Mouse (Mus musculus) frontal cortex, postnatal 14 days (tissue): ENCODE measurements at regions not wholly inside any gene's neighbourhood (a gene's known extent, or its start where the extent isn't known, plus 50 kb on each side); places are given as distances from the start of the nearest gene placed in this dataset.

ENCODE experiments used
- DNase-seq, 2 experiments: peaks; one replicate each; pipeline ENCODE4 v3.0.0; 2022; ENCODE audit warnings: low spot score in 2 of 2

DNA sequence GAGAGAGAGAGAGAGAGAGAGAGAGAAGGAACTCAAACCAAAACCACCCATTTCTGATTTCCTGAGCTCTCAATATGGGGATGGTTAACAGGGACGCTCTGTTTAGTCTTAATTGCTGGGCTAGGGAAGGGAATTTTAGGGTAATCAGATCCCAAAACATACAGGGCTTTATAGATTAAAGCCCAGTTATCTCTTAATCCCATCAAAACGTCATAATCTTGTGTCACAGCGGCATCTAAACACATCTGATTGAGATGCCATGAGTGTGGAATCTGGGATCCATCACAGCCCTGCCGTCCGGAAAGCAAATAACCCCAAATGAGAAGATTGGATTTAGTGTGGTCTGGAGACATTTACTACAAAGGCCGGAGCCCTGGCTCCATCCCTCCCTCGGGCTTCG is 527.1 kb upstream of the Tbx3 start:
- DNase-seq, result no peak

DNA sequence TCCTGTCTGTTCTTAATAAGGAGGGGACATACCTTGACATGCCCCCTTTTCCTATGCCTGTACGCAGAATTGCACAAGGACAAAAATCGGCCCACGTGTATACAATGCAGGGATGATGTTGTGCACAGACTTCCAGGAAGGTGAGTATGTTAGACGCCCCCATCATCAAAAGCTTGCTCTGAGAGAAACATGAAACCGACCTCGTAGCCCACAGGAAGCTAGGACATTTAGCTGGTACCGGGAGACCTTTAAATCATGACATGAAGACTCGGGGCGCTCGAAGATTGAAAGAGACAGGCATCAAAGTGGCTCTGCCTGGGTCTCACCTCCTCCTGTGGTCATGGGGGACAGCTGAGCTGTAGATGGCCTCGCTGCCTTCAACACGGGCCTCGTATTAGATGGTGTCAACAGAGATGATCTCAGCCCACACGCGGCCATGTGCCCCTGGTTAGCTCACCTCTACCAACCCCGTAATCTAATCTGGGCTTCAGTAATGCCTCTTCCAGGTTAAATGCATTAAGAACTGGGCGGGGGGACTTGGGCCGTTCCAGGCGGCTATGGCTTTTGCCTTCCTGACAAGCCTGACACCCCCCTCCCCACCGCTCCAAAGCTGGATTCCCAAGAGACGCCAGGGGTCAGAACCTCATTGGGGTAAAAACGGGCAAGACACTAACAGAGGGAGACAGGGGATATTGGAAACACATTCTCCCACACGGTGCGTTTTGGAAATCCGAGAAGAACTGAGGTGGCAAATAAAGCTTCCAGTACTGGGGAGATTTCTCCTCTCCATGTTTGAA is 520.9 kb upstream of the Tbx3 start:
- DNase-seq, result no peak

DNA sequence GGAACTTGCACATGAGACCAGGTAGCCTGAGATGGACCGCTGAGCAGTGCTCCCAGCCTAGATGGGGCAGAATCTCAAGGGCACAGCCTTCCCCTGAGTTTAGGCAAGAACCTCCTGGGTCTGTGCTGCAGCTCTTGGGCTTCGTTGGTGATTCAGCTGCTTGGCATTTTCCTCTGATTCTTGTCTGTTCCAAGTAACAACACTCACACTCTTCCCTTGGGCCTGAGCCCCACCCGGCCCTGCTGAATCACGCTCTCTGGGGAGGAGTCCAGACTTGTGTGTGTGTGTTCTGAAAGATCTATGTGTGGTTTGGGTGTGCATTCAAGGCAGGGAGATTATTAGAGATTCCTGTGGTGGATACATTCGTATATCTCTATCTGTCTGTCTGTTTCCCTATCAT is 517.4 kb upstream of the Tbx3 start:
- no peak for DNase-seq

DNA sequence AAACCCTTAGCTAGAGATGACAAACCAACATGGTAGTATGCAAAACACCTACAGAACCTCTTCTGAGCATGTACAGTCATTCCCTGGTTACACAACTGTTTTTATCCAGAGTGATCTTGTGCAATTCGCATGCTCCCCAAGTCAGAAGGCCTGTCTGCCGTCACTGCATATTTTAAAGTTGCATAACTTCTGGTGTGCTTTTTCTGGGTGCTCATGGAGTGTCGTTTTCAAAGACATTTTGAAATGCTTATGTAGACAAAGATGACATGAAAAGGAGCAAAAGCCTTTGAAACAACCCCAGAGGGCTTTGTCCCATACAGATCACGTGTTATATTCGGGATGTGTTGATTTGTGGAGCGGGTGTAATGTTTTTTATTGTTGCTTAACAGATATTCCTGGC is 513.8 kb upstream of the Tbx3 start:
- no peak for DNase-seq

DNA sequence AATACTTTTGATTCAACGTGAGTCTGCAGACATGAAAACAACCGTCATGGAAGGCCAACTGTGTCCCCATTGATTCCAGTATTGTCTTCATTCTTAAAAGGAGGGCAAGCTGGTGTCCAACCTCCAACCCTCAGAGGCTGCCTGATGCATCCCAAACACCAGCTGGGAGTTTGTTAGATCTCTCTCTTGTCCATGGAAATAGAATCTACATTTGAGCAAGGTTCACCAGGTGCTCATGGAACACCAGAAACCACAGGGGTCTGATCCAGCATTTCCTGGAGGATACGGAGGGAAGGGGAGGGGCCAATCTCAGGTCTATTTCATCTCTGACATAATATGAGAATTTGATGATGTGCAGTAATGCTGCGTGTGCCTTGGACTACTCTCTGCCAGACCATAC is 512.3 kb upstream of the Tbx3 start:
- no peak for DNase-seq

DNA sequence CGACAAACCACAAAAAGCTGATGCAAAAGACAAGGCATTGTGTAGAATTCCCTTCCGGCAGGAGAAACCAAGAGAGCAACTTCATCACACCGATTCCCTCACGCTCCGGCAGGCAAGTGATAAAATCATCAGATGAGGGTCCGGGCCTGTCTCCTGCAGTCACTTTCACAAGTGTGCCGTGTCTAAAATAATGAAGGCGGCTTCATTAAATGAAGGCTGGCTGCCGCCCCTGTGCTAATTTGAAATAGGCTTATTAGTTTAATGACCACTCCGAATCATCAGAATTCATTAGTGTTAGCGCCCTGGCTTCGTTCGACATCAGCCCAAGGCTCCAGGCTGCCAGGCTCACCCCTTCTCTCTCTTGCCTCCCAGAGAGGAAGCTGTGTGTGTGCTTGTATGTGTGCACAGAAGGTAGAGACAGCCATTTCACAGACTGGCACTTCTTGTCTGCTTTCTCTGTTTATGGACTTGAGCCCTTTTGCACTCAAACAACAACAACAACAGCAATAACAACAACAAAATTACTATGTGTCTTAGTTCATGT is 508.3 kb upstream of the Tbx3 start:
- DNase-seq, result no peak

DNA sequence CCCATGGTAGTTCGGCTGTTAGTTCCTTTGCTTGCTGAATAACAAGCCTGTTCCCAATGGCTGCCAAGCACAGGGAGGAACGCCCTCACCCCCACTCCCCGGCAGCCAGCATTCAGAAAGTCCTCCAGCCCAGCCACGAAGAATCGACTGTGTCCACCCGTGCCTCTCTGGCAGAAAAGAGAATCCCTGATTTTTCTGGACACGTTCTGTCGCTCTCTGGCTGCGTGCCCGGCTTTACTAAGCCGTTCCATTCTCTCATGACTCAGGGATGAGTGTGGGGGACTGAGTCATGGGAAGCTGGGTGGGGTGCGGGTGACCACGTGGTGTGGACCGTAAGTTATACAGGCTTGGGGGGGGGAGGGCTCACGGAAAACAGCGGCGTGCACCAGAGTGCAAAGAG is 502.8 kb upstream of the Tbx3 start:
- peak; percentile 63 to 73 for DNase-seq

DNA sequence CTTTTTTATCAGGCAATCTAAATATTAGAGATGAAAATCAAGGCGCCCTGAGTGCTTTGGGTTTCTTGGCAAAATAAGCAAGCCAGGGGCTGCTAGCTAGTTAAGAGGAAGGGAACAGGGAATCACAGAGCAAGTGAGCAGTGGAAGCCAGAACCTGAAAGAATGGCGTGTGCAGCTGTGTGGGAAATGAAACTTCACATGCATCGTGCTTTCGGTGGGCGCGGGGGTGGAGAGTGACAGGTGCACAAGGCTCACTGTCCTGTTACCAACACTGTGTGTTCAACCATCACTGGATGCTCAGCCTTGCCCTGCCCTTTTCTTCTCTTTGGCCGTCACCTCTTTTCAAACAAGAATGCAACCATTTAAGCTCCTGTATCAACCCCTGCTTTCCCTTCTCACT is 501.2 kb upstream of the Tbx3 start:
- DNase-seq, result no peak

DNA sequence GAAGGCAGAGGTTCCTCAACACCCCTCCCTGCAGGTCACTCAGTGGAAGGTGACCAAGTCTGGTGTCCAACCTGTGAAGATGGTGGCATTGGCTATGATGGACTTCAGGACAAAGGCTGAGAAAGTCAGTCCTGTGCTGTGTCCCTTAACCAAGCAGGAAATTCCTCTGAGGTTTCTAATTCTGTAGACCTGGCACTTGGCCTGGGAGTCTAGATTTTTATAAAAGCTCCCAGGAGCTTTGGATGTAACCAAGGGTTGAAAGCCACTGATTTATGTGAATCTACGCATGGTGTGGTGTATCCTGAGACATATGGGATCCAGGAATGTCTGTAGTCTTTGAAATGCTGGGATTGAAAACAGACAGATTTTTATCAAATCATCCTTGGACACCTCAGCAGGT is 498.8 kb upstream of the Tbx3 start:
- no peak for DNase-seq

DNA sequence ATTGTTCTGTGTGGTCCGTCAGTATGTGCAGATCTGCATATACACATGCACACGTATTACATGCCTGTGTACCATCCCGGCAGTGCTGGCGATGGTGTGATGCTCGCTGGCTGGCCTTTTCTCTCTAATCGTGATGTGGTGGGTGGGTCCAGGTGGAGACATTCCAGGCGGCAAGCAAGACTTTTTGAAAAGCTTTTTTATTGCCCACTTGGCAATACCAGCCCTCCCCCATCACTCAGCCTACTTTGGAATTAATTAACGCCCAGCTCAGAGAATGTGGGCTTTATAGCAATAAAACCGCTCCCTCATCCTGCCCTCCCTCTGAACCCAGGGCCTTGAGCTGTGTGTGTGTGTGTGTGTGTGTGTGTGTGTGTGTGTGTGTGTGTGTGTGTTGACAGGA is 491.7 kb upstream of the Tbx3 start:
- DNase-seq, result no peak

DNA sequence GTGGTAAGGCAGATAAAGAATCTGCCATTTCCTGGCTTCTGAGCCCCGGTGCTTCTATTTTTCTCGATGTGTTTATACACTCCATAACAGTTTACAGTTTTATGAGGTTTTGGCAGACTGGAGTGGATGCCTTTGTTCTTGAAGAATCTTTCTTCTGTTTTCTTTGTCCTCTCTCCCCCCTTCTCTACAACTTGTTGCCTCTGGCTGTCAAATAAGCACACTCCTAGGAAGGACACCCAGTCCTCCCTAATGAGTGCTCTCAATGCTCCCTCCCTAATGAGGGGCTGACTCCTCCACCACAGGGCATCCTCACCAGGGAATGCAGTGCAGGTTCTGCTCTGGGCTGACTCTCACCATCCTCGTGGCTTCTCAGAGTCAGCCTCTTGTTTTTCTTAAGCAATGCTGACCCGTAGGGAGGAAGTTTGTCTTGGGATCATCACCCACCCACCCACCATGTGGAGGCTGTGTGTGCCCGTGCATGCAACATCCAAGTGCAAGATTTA is 486.9 kb upstream of the Tbx3 start:
- DNase-seq, result no peak

DNA sequence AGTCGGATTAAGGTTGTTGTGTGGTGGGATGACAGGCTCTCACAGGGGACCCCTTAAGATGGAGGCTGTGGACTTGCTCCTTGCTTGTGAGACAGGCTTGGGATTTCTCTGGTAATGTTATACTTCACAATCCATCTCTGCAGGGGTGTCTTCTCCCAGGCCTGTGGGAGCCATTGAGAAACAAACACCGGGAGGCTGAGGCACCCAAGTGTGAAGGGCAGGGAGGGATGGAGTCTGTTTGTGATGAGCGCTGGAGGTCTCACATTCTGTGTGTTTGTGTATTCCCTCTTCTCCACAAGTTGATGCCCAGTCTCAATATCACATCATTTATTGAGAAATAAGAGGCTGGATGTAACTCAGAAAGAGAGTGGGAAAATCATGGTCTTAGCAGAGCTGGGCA is 483.9 kb upstream of the Tbx3 start:
- DNase-seq, result no peak

DNA sequence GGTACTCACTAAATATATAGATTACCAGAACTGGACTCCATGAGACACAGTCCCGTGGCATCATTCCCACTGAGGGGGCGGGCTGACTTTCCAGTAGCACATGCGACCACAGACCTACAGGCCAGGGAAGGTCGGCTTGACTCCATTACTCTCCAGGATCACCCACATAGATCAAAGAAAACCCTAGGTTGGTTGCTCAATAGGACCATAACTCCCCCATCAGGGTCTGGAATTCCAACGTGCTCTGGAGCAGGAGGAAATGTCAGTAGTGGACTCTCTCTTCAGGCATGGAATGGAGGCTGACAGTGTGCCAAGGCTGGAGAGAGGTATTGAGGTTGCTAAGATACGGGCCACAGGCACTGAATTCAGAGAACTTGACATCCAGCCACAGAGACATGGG is 482.0 kb upstream of the Tbx3 start:
- no peak for DNase-seq

DNA sequence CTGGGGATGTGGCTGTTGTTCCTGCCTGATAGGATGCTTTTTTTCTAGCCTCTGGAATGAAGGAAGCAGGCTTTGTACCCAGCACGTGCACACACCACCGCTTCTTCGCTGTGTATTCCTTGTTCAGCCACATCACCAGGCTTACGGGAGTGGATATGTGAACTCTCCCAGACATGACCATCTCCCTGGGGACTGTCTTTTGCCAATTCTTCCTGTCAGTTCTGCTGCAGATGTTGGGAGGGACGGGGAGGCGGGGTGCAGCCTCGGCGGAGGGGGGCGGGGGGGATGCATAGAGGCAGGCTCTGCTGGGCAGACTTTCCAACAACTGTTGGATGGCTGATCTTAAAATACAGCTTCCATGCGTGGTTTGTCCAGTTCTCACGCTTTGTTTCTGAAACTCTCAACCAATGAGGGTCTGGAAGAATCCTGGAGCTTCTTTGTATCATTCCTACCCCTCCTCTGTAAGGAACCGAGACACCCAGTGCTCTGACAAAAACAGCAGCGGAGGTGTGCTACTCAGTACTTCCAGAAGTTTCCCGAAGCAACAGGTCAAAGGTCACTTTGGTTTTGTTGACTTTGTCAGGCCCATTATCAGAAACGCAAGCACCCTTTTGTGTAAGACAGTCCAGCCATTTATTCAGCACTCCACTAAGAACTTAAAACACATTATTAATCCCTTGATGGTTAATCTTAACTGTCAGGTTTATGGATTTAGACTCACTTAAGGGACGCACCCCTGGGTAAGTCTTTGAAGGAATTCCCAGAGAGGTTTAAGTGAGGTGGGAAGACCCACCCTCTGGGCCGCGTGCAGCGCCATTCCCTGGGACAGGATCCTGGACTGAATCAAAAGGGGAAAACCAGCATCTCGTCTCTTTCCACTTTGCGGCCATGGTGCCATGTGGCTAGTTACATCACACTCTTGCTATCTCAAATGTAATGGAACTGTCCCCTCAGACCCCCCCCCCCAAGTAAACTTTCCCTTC is 476.5 kb upstream of the Tbx3 start:
- DNase-seq, result no peak

DNA sequence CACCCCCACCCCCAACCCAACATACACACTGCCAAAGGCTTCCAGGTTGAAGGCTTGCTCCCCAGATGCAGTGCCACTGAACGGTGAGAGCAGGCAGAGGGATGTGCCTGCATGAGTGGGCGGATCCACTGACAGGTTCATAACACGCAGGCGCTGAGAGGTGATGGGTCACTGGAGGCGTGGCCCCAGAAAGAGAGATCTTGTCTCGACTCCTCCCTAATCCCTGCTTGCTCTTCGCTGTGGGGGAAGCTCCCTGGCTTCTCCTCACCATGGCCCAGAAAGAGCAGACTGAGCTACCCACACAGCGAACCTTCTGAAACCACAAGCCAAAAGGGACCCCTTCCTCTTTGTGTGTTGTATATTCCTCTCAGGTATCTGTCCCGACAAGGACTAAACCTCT is 470.6 kb upstream of the Tbx3 start:
- DNase-seq, result no peak

DNA sequence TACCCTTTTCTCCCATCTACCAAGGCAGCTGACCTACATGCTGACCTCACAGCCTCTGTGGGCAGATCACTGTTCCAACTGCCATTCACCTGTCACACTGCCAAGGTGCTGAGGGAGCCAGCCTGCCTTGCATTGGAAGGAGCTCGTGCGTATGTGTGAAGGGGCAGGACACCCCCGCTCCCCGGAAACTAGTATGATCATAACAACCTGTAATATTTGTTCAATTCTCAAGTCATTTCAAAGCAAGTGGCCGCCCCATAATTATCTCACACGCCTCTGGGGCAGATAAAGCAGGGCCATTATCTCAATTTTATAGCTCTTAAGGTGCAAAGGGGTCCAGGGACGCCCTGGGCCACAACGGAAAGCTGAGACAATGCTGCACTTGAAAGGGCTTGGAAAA is 469.2 kb upstream of the Tbx3 start:
- DNase-seq, result no peak

DNA sequence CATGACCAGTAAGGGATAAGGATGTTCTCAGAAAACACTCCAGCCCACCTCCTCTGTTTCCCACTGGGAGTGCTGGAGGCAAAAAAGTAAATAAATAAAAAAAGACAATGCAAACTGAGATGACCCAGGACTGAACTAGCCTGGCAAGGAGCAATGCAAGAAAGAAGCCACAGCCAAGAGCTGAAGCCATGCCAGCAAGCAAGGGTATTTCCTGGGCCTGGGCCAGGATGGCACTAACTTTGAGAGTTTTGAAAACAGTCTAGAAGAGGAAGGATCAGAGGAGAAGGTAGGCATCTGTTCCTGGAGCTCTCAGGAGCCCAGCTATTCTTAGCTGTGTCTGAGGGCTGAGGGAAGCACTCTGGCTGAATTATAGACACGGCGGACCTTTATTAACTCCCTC is 465.7 kb upstream of the Tbx3 start:
- no peak for DNase-seq

DNA sequence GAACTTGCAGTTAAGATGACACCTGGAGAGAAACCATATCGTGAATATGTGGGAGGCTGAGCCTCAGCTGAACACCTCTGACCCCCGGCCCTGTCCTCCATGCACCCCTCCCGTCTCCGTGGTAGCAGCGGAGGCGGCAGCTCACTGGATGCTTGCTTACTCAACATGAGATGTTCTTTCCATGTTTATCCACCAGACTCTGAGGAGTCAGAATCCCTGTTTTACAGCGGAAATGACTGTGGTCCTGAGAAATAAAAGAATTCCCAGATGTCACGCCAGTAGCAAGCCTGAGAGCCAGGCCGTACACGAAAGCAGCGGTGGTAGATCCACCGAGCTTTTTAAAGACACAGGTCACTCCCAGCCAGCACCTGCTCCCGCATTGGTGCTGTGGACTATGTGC is 462.4 kb upstream of the Tbx3 start:
- DNase-seq, result no peak

DNA sequence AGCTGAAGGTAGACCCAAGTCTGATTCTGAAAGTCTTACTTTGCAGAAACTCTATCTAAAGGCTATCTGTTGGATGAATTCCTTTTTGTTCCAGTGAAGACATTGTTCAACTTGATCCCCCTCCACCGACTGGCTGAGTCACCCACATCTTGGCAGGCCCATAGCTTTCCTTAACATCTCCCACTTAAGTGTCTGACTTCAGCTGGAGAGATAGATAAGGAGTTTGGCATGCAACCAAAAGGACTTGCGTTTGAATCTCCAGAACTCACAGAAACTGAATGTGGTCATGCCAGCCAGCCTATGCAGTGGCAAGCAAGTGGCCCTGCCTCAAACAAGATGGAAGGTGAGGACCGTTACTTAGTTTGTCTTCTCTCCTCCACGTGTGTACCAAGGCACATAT is 457.3 kb upstream of the Tbx3 start:
- DNase-seq, result no peak

DNA sequence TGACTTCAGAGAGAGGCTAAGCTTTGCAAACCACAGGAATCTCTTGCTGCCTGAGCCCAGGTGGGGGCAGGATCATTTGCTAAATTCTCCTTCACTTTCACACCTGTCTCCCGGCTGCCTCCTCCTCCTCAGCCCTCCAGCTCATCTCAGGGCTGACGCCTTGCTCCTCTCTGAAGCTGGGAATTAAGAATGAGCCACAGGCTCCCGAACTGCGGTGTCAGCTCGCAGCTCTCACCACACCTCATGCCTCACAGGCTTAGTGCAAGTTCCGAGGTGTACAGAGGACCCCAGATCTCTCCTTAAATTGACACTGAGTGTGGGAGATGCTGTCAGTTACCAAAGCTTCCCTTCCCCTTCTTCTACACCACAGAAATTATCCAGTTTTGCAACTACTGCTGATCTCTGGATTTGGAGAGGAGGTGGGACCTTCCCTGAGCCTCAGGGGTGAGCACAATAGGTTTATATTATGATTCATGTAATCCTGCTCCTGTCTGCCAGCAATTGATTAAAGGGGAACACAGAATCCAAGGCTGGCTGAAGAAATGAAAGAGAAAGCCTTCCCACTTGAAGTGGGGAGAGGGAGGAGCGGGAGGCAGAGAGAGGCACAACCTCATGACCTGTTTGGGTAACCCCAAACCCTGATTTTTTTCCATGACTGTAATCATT is 456.6 kb upstream of the Tbx3 start:
- no peak for DNase-seq

DNA sequence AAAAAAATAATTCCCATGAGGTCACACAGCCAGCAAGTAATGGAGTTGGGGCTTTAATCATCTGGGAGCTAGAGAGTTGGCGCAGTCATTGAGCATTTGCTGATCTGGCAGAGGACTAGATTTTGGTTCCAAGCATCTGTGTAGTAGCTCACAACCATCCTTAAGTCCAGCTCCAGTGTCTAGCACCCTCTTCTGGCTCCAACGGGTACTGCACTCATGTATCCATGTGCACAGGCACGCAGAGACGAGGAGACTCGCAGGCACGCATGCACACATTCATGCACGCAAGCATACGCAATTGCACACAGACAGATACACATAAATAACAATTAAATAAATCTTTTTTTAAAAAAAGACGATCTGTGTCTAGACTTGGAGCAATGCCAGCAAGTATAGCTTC is 455.5 kb upstream of the Tbx3 start:
- no peak for DNase-seq

DNA sequence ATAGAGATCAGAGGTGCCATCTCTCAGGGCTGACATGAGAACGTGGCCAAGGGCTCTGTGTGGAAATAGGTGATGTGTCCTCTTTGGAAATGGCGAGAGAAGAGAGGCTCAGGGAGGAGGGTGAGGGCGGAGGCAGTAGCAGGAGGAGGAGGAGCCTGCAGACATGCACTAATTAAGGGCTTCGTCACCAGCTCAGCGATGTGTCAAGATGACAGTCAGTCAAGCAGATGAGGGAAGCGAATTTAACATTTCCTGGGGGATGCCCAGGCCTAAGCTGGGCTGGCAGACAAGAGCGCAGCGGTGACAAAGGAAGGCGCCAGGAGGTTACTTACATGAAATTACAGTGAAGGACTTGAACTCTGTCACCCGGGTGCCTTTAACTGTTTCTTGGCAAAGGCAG is 455.1 kb upstream of the Tbx3 start:
- no peak for DNase-seq
